Mouse (Mus musculus): Measurements from ENCODE around the gene Mrgpra3. TPM values are rescaled to one million over a fixed set of nuclear protein-coding genes. Genes with fewer than 3 reads are reported as not detected.

Mrgpra3 gene
- not detected in 2 replicates for polyA plus RNA-seq (2012; rRNA removed)

DNA sequence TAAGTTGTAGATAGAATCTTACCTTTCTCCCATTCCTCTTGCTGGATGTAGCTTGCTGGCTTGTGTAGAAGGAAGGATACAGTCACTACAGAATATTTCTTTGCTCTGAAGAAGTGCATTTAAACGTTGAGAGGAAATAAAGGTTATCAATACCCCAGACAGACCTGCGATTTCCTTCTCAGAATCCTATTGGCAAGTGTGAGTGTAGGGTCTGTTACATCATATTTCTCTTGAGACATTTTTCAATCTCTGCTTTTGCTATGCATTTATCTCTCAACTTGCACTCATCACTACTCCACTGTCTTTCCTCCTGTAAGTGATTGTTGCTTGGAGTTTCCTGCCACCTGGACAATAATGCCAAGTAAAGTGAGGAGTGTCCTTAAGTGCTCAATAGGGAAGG, at the start of gene Mrgpra3:
Mrgpra3 (minus strand) TSS at position 101 of the 400 bp plus-strand sequence.
- no peak for DNase-seq
- 61% methylated on average over 2 of the region's 2 CpGs for WGBS
- TF ChIP-seq CTCF (IDR thresholded peaks at IDR 0.05; ENCODE audit: insufficient read depth, low read length): no peak
- TF ChIP-seq POLR2A (IDR thresholded peaks at IDR 0.05; ENCODE audit: borderline replicate concordance, extremely low read depth, low read depth, low read length): no peak
- no peaks in the 10 kb centered on the region for H3K4me1 ChIP-seq (ENCODE audit: control insufficient read depth, insufficient read depth, low read length)
- H3K4me3 ChIP-seq (replicated peaks; ENCODE audit: extremely low read depth, low read depth, low read length): no peak within 1 kb of the TSS

Other genes starting within 250 kb of the Mrgpra3 start
- not detected in 2 replicates for gene Mrgpra1, start 247.1 kb downstream of the Mrgpra3 start, polyA plus RNA-seq (2012; rRNA removed)
- gene Mrgpra2a, start 149.2 kb downstream of the Mrgpra3 start, polyA plus RNA-seq (2012; rRNA removed): not detected in 2 replicates
- gene Mrgpra2b, start 72.5 kb downstream of the Mrgpra3 start, polyA plus RNA-seq (2012; rRNA removed): 0.91 TPM in 1 of 2 replicates, not detected in the other

Measured in lung, adult 2 months (tissue).